Mouse (Mus musculus): ENCODE results near the gene Ap2a2. TPM values are rescaled to one million over a fixed set of nuclear protein-coding genes. Genes with fewer than 3 reads are reported as not detected.

The Ap2a2 gene
- polyA plus RNA-seq, 1 experiment from 2014 or later = 104 TPM

DNA sequence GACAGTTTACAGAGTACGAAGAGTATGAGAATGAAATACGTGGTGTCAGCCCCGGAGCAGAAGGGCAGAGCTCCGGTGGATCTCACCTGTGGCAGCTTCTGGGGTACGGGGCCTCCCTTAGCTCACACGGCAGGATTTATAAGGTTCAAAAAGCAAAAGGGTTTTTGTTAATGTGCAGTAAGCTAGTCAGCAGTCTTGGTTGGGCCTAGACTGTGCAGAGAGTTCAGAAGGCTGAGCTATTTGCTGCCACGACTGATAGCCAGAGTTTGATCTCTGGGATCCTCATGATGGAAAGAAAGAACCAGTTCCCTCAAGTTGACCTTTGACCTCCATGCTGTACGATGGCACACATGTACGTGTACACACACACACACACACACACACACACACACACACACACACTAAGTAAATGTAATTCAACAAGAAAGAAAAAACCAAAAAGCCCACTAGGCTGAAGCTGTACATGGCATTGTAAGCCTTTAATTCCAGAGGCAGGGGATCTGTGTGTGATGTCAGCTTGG lies 7.4 kb downstream of the Ap2a2 start:
- no peak overlapping the region for H3K9ac ChIP-seq
- H3K27me3 ChIP-seq (ENCODE audit: control insufficient read depth, insufficient read depth, low read length) = no peaks in the 10 kb centered on the region
- peaks cover 4% of the 10 kb centered on the region; the same call in 1 of the 2 replicates for H3K4me1 ChIP-seq (replicated peaks; ENCODE audit: control insufficient read depth, insufficient read depth, low read length)
- DNase-seq (ENCODE audit: low spot score) = no peak
- WGBS = 89% methylated on average over 9 of the region's 9 CpGs
- no peak overlapping the region for H3K4me2 ChIP-seq (replicated peaks)
- no peak overlapping the region for H3K4me3 ChIP-seq (replicated peaks; ENCODE audit: low read length)
- peaks cover 4% of the 10 kb centered on the region; the same call in 1 of the 2 replicates for H3K36me3 ChIP-seq (replicated peaks; ENCODE audit: control insufficient read depth, insufficient read depth)
- no peak overlapping the region for H3K27ac ChIP-seq
- H3K9me3 ChIP-seq (ENCODE audit: control insufficient read depth, low read length) = no peaks in the 10 kb centered on the region
- ATAC-seq (ENCODE audit: low FRiP score) = no peak

DNA sequence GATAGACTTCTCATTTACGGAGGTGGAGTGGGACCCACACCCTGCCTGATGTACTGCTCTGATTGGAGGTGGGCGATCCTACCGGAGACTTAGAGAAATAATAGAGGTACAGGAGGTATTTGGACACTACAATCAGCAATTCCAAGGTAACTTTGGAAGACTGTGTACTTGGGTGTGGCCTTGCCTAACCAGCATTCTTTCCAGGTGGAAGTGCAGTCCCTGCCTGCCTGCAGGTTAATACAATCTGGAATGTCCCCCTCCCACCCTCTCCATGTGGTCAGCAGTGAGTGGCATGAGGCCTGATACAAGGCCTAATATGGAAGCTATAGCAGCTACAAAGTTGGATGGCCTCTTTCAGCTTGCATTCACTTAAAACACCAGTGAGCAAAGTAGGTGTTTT lies 7.9 kb downstream of the Ap2a2 start:
- DNase-seq (ENCODE audit: low spot score) (no peak), ATAC-seq (ENCODE audit: low FRiP score) (no peak)
- H3K4me2 ChIP-seq (replicated peaks) = no peak overlapping the region
- H3K9me3 ChIP-seq (ENCODE audit: control insufficient read depth, low read length) = no peaks in the 10 kb centered on the region
- no peak overlapping the region for H3K27ac ChIP-seq
- WGBS = 96% methylated on average over 3 of the region's 3 CpGs
- H3K9ac ChIP-seq = no peak overlapping the region
- H3K36me3 ChIP-seq (replicated peaks; ENCODE audit: control insufficient read depth, insufficient read depth) = peaks cover 4% of the 10 kb centered on the region; the same call in 1 of the 2 replicates
- H3K27me3 ChIP-seq (ENCODE audit: control insufficient read depth, insufficient read depth, low read length) = no peaks in the 10 kb centered on the region
- no peaks in the 10 kb centered on the region for H3K4me1 ChIP-seq (replicated peaks; ENCODE audit: control insufficient read depth, insufficient read depth, low read length)
- H3K4me3 ChIP-seq (replicated peaks; ENCODE audit: low read length) = no peak overlapping the region

DNA sequence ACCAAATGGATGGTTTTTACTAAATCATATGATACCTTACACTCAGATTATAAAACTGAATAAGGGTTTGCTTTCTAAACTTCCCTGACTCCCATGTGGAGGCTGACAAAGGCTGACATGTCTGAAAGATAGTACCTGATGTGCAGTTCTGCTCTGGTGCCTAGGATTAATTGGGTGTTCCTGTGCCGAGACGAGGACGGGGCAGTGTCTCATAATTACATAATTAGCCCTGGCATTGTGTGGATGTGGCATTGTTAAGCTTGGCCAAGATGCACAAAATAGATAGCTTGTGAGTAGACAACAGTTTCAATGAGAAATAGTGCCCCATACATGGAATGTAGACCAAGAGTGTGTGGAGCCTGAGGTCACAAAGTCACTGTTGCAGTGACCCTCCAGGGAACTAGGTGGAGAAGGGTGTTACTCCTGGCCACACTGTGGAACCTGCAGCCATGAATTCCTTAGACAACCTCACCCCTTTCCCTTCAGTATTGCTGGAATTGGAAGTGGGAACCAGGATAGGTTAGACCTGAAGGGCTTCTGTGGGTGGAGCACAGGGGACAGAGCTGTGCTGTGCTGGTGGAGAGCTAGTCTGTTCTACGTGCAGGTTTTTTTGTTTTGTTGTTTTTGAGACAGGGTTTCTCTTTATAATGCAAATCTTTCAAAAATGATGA lies 8.8 kb downstream of the Ap2a2 start:
- WGBS = 70% methylated on average over 4 of the region's 4 CpGs
- DNase-seq (ENCODE audit: low spot score) = no peak
- Histone ChIP-seq H3K4me3 (replicated peaks; ENCODE audit: low read length) (no peak overlapping the region), H3K36me3 (replicated peaks; ENCODE audit: control insufficient read depth, insufficient read depth) (no peaks in the 10 kb centered on the region; the same call in 1 of the 2 replicates), H3K9me3 (ENCODE audit: control insufficient read depth, low read length) (no peaks in the 10 kb centered on the region), H3K27me3 (ENCODE audit: control insufficient read depth, insufficient read depth, low read length) (no peaks in the 10 kb centered on the region), H3K27ac (no peak overlapping the region), H3K4me2 (replicated peaks) (no peak overlapping the region), H3K4me1 (replicated peaks; ENCODE audit: control insufficient read depth, insufficient read depth, low read length) (no peaks in the 10 kb centered on the region), H3K9ac (no peak overlapping the region)
- no peak for ATAC-seq (ENCODE audit: low FRiP score)

DNA sequence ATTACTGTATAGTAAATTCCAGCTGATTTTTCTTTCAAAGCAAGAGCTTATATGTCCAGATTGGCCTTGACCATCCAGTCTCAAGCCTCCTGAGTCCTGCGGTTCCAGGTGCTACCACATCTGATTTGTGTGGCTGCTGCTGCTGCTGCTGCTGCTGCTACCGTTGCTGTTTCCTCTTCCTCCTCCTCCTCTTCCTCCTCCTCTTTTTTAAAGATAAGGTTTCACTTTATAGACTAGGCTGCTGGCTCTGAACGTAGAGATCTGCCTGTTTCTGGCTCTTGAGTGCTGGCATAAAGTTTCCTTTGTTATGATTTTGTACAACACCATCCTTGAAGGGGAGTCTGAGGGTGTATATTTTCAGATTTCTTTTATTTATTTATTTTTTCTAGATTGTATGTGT lies 12.1 kb downstream of the Ap2a2 start:
- DNase-seq (ENCODE audit: low spot score) (no peak), ATAC-seq (ENCODE audit: low FRiP score) (no peak)
- Histone ChIP-seq H3K4me3 (replicated peaks; ENCODE audit: low read length) (no peak overlapping the region), H3K9me3 (ENCODE audit: control insufficient read depth, low read length) (no peaks in the 10 kb centered on the region), H3K36me3 (replicated peaks; ENCODE audit: control insufficient read depth, insufficient read depth) (no peaks in the 10 kb centered on the region), H3K27me3 (ENCODE audit: control insufficient read depth, insufficient read depth, low read length) (no peaks in the 10 kb centered on the region), H3K9ac (no peak overlapping the region), H3K4me2 (replicated peaks) (no peak overlapping the region), H3K4me1 (replicated peaks; ENCODE audit: control insufficient read depth, insufficient read depth, low read length) (no peaks in the 10 kb centered on the region), H3K27ac (no peak overlapping the region)
- 98% methylated on average over 3 of the region's 3 CpGs for WGBS

DNA sequence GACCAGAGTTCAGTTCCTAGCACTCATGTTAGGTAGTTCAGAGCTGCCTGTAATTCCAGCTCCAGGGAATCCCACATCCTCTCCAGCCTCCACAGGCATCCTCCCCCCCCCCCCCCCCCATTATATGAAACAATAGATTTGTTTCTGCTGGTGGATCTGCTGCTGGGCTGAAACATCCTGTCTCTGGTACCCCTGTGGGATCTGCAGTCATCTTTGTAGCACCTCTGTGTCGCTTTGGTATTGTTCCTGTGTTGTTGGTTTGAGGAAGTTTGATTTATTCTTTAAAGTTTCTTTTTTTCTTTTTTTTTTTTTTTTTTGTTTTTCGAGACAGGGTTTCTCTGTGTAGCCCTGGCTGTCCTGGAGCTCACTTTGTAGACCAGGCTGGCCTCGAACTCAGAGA lies 13.5 kb downstream of the Ap2a2 start:
- Histone ChIP-seq H3K4me1 (replicated peaks; ENCODE audit: control insufficient read depth, insufficient read depth, low read length) (no peaks in the 10 kb centered on the region), H3K9me3 (ENCODE audit: control insufficient read depth, low read length) (no peaks in the 10 kb centered on the region), H3K4me3 (replicated peaks; ENCODE audit: low read length) (no peak overlapping the region), H3K4me2 (replicated peaks) (no peak overlapping the region), H3K36me3 (replicated peaks; ENCODE audit: control insufficient read depth, insufficient read depth) (no peaks in the 10 kb centered on the region), H3K27ac (no peak overlapping the region), H3K9ac (no peak overlapping the region), H3K27me3 (ENCODE audit: control insufficient read depth, insufficient read depth, low read length) (no peaks in the 10 kb centered on the region)
- 79% methylated on average over 3 of the region's 3 CpGs for WGBS
- ATAC-seq (ENCODE audit: low FRiP score) (no peak), DNase-seq (ENCODE audit: low spot score) (no peak)

DNA sequence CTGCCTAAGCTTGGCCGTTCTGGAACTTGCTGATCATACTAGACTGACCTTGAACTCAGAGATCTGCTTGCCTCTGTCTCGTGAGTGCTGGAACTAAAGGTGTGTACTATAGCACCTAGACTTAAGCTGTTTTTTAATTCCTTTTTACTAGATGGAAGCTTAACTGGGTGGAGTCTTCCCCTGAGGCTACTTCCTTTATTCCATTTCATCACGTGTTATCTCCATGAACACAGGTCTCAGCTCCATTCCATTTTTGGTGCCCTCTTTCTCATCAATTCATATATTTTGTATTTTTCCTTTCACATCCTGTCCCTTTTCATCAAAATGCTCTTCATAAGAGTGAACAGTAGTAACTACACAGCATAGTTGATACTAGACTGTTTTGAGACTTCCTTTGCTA lies 15.8 kb downstream of the Ap2a2 start:
- Histone ChIP-seq H3K9ac (no peak overlapping the region), H3K4me1 (replicated peaks; ENCODE audit: control insufficient read depth, insufficient read depth, low read length) (no peaks in the 10 kb centered on the region), H3K4me3 (replicated peaks; ENCODE audit: low read length) (no peak overlapping the region), H3K27ac (no peak overlapping the region), H3K4me2 (replicated peaks) (no peak overlapping the region), H3K27me3 (ENCODE audit: control insufficient read depth, insufficient read depth, low read length) (no peaks in the 10 kb centered on the region), H3K9me3 (ENCODE audit: control insufficient read depth, low read length) (no peaks in the 10 kb centered on the region), H3K36me3 (replicated peaks; ENCODE audit: control insufficient read depth, insufficient read depth) (no peaks in the 10 kb centered on the region)
- no peak for DNase-seq (ENCODE audit: low spot score)
- WGBS = 91% methylated on average over 3 of the region's 3 CpGs
- no peak for ATAC-seq (ENCODE audit: low FRiP score)

DNA sequence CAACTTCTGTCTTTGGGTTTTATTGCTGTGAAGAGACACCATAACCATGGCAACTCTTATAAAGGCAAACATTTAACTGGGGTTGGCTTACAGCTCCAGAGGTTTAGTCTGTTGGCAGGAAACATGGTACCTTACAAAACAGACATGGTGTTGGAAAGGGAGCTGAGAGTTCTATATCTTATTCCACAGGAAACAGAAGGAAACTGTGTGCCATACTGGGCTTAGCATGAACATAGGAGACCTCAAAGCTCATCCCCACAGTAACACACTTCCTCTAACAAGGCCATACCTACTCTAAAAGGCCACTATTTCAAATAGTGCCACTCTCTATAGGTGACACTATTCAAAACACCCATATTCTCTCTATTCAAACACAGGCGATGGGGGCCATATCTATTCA lies 16.5 kb downstream of the Ap2a2 start:
- DNase-seq (ENCODE audit: low spot score) (no peak), ATAC-seq (ENCODE audit: low FRiP score) (no peak)
- Histone ChIP-seq H3K4me1 (replicated peaks; ENCODE audit: control insufficient read depth, insufficient read depth, low read length) (no peaks in the 10 kb centered on the region), H3K27ac (no peak overlapping the region), H3K4me3 (replicated peaks; ENCODE audit: low read length) (no peak overlapping the region), H3K9me3 (ENCODE audit: control insufficient read depth, low read length) (no peaks in the 10 kb centered on the region), H3K27me3 (ENCODE audit: control insufficient read depth, insufficient read depth, low read length) (no peaks in the 10 kb centered on the region), H3K36me3 (replicated peaks; ENCODE audit: control insufficient read depth, insufficient read depth) (no peaks in the 10 kb centered on the region), H3K4me2 (replicated peaks) (no peak overlapping the region), H3K9ac (no peak overlapping the region)
- whole genome bisulfite sequencing = 100% methylated on average over 1 of the region's 1 CpGs

DNA sequence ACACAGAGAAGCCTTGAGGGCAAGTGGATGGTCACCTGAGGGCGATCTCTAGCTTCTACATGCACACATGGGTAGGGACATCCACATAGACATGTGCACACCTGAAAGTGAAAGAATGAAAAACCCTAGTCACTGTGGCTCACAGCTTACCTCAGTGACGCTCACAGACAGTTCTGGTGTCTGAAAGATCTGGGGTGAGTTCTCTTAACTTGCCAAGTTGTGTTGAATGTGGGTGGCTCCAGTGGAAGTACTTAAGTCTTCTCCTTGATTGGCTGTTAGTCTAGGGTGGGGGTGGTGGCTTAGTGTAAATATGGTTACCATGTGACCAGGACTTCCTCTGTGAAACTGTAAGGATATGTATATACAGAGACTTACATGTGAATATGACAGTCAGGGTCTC lies 17.0 kb downstream of the Ap2a2 start:
- DNase-seq (ENCODE audit: low spot score) = no peak
- Histone ChIP-seq H3K4me2 (replicated peaks) (no peak overlapping the region), H3K36me3 (replicated peaks; ENCODE audit: control insufficient read depth, insufficient read depth) (no peaks in the 10 kb centered on the region), H3K4me3 (replicated peaks; ENCODE audit: low read length) (no peak overlapping the region), H3K27me3 (ENCODE audit: control insufficient read depth, insufficient read depth, low read length) (no peaks in the 10 kb centered on the region), H3K9me3 (ENCODE audit: control insufficient read depth, low read length) (no peaks in the 10 kb centered on the region), H3K27ac (no peak overlapping the region), H3K4me1 (replicated peaks; ENCODE audit: control insufficient read depth, insufficient read depth, low read length) (no peaks in the 10 kb centered on the region), H3K9ac (no peak overlapping the region)
- WGBS = 96% methylated on average over 2 of the region's 2 CpGs
- no peak for ATAC-seq (ENCODE audit: low FRiP score)

DNA sequence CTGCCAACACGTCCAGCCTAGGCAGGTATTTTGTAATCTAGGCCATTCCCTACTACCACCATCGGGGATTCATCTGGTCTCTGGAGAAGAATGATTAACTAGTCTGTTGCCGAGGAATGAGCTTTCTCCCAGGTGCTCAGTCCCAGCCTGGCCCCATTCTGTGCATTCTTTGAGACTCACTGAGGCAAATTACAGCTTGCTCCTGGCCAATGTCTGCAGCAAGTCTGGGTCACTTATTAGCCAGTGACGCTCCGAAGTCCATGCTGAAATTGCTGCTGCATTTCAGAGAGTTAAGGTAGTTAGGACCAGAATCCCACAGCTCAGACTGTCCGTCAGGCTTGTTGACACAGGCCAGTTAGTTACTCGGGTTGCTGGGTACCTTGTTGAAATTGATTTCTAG lies 19.4 kb downstream of the Ap2a2 start:
- H3K4me3 ChIP-seq (replicated peaks; ENCODE audit: low read length) = no peak overlapping the region
- H3K27ac ChIP-seq = no peak overlapping the region
- ATAC-seq (ENCODE audit: low FRiP score) = no peak
- H3K9ac ChIP-seq = no peak overlapping the region
- H3K4me1 ChIP-seq (replicated peaks; ENCODE audit: control insufficient read depth, insufficient read depth, low read length) = no peaks in the 10 kb centered on the region
- H3K9me3 ChIP-seq (ENCODE audit: control insufficient read depth, low read length) = no peaks in the 10 kb centered on the region
- DNase-seq (ENCODE audit: low spot score) = no peak
- WGBS = 72% methylated on average over 7 of the region's 7 CpGs
- no peaks in the 10 kb centered on the region for H3K36me3 ChIP-seq (replicated peaks; ENCODE audit: control insufficient read depth, insufficient read depth)
- no peaks in the 10 kb centered on the region for H3K27me3 ChIP-seq (ENCODE audit: control insufficient read depth, insufficient read depth, low read length)
- no peak overlapping the region for H3K4me2 ChIP-seq (replicated peaks)

All from hindbrain, embryonic 14.5 days (tissue).